Mouse (Mus musculus): ENCODE measurements at regions not wholly inside any gene's neighbourhood (a gene's known extent, or its start where the extent isn't known, plus 50 kb on each side); places are given as distances from the start of the nearest gene placed in this dataset.

DNA sequence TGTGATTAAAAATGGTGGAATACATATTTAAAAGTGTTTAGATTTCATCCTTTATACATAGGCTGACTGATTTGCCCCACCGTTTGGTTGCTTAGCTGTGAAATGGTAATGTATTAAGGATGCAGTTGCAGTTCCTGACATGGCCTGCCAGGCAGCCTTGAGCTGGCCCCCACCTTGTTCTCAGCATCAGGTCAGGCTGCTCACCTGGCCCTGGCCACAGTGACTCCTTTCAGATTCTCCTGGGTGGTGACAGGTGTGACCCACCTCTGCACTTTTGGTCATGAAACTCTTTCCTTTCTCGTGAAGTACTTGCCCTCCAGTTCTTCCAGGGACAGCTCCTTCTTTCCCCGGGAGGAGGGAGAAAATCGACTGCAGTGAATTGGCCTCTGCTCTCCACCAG, 315.5 kb downstream of the Gm11011 start:
- Histone ChIP-seq H3K9me3 (replicated peaks) (peaks cover 80% of the 10 kb centered on the region), H3K4me3 (ENCODE audit: low read depth, low read length) (no peak overlapping the region), H3K36me3 (replicated peaks) (no peaks in the 10 kb centered on the region), H3K27me3 (ENCODE audit: insufficient read depth, low read length) (no peaks in the 10 kb centered on the region), H3K4me1 (ENCODE audit: insufficient read depth, low read depth, low read length) (no peaks in the 10 kb centered on the region)
- TF ChIP-seq GATA2 (IDR thresholded peaks at IDR 0.05; ENCODE audit: borderline replicate concordance, low read depth, low read length): no peak
- TF ChIP-seq POLR2AphosphoS5 (IDR thresholded peaks at IDR 0.05; ENCODE audit: insufficient replicate concordance, low read depth, low read length): no peak
- TF ChIP-seq CTCF (IDR thresholded peaks at IDR 0.05; ENCODE audit: low read depth, low read length): no peak
- no peak for TF ChIP-seq TAL1 (conservative IDR thresholded peaks at IDR 0.05; ENCODE audit: low read depth, low read length)
- no peak for TF ChIP-seq GATA1 (IDR thresholded peaks at IDR 0.05; ENCODE audit: borderline replicate concordance, low read length)
- ATAC-seq (ENCODE audit: extremely low read depth, insufficient number of reproducible peaks, low FRiP score, poor library complexity, severe bottlenecking) (no peak), DNase-seq (ENCODE audit: low spot score) (no peak)

DNA sequence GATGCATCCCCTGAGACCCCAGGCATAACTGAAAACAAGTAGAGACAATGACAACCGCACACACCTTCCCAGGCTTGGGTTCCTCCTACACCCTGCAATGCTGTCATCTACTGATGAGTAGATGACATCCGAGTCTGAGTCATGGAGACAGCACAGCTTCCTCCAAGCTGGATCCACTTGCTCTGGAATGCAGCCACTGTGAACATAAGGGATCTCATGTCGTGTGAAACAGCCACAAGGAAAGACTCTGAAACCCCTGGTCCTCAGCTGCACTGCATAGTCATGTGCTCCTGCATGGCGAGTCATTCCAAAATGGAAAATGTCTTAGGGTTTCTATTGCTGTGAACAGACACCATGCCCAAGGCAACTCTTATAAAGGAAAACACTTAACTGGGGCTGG, 305.2 kb upstream of the Zfp64 start:
- DNase-seq (ENCODE audit: low spot score): no peak
- H3K9me3 ChIP-seq (replicated peaks): peaks cover 73% of the 10 kb centered on the region
- no peak for ATAC-seq (ENCODE audit: extremely low read depth, insufficient number of reproducible peaks, low FRiP score, poor library complexity, severe bottlenecking)
- no peaks in the 10 kb centered on the region for H3K36me3 ChIP-seq (replicated peaks)
- H3K27me3 ChIP-seq (ENCODE audit: insufficient read depth, low read length): no peaks in the 10 kb centered on the region
- TF ChIP-seq POLR2AphosphoS5 (IDR thresholded peaks at IDR 0.05; ENCODE audit: insufficient replicate concordance, low read depth, low read length) (no peak), TAL1 (conservative IDR thresholded peaks at IDR 0.05; ENCODE audit: low read depth, low read length) (no peak), GATA1 (IDR thresholded peaks at IDR 0.05; ENCODE audit: borderline replicate concordance, low read length) (no peak), CTCF (IDR thresholded peaks at IDR 0.05; ENCODE audit: low read depth, low read length) (no peak), GATA2 (IDR thresholded peaks at IDR 0.05; ENCODE audit: borderline replicate concordance, low read depth, low read length) (no peak)
- H3K4me1 ChIP-seq (ENCODE audit: insufficient read depth, low read depth, low read length): no peaks in the 10 kb centered on the region
- no peak overlapping the region for H3K4me3 ChIP-seq (ENCODE audit: low read depth, low read length)

DNA sequence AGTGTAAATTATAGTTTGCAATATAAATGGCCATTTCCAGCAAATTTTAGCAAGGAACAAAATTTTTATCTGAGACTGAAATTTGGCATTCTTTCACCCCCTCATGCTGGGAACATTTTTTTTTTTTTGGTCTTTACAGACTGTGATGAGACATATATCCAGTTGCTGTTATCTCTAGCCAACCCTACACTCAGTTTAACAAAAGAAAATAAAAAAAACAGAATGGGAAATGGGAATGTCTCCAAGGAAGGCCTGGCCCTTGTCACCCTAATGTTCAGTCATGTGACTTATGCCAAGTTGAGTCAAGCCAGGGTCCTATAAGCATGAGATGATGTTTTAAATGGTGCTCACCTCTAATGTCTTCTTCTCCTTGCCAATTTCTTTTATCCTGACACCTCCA, 289.2 kb upstream of the Zfp64 start:
- DNase-seq (ENCODE audit: low spot score) (no peak), ATAC-seq (ENCODE audit: extremely low read depth, insufficient number of reproducible peaks, low FRiP score, poor library complexity, severe bottlenecking) (no peak)
- Histone ChIP-seq H3K36me3 (replicated peaks) (no peaks in the 10 kb centered on the region), H3K27me3 (ENCODE audit: insufficient read depth, low read length) (no peaks in the 10 kb centered on the region), H3K4me1 (ENCODE audit: insufficient read depth, low read depth, low read length) (no peaks in the 10 kb centered on the region), H3K9me3 (replicated peaks) (peaks cover 54% of the 10 kb centered on the region), H3K4me3 (ENCODE audit: low read depth, low read length) (no peak overlapping the region)
- TF ChIP-seq POLR2AphosphoS5 (IDR thresholded peaks at IDR 0.05; ENCODE audit: insufficient replicate concordance, low read depth, low read length) (no peak), GATA1 (IDR thresholded peaks at IDR 0.05; ENCODE audit: borderline replicate concordance, low read length) (no peak), GATA2 (IDR thresholded peaks at IDR 0.05; ENCODE audit: borderline replicate concordance, low read depth, low read length) (no peak), CTCF (IDR thresholded peaks at IDR 0.05; ENCODE audit: low read depth, low read length) (no peak), TAL1 (conservative IDR thresholded peaks at IDR 0.05; ENCODE audit: low read depth, low read length) (no peak)

DNA sequence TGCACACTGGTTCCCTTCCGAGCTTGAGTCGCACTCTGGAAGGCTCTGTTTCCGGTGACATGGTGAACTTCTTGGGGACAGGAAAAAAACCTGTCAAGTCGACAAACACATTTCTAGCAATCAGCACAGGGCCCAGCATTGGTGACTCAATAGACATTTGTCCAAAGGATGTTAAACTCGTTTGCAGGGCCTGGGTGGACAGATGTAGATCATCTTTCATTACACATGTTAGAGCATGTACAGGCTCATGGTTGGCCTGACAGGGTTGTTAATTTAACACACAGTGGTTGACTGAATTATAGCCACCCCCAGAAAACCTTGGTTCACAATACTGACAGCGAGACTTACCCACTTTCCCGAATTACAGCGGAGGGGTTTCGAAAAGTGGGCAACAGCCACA, 288.6 kb upstream of the Zfp64 start:
- Histone ChIP-seq H3K27me3 (ENCODE audit: insufficient read depth, low read length) (no peaks in the 10 kb centered on the region), H3K4me3 (ENCODE audit: low read depth, low read length) (no peak overlapping the region), H3K9me3 (replicated peaks) (peaks cover 54% of the 10 kb centered on the region), H3K4me1 (ENCODE audit: insufficient read depth, low read depth, low read length) (no peaks in the 10 kb centered on the region), H3K36me3 (replicated peaks) (no peaks in the 10 kb centered on the region)
- ATAC-seq (ENCODE audit: extremely low read depth, insufficient number of reproducible peaks, low FRiP score, poor library complexity, severe bottlenecking) (no peak), DNase-seq (ENCODE audit: low spot score) (no peak)
- no peak for TF ChIP-seq GATA2 (IDR thresholded peaks at IDR 0.05; ENCODE audit: borderline replicate concordance, low read depth, low read length)
- no peak for TF ChIP-seq TAL1 (conservative IDR thresholded peaks at IDR 0.05; ENCODE audit: low read depth, low read length)
- TF ChIP-seq POLR2AphosphoS5 (IDR thresholded peaks at IDR 0.05; ENCODE audit: insufficient replicate concordance, low read depth, low read length): no peak
- TF ChIP-seq CTCF (IDR thresholded peaks at IDR 0.05; ENCODE audit: low read depth, low read length): no peak
- TF ChIP-seq GATA1 (IDR thresholded peaks at IDR 0.05; ENCODE audit: borderline replicate concordance, low read length): no peak

DNA sequence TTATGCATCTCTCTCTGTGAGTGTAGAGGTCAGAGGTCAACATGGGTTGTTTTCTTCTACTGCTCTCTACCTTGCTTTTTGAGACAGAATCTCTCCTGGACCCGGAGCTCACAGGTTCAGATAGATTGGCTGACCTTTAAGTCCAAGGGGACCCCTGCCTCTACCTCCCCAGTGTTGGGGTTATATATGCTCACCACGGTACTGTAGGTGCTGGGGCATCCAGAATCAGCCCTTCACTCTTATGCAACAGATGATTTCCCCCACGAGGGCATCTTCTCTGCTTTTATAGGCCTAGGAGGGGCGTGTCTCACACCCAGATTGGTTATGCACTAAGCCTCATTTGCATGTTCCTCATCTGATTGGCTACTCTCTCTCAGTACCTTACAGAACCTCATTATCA, 282.5 kb upstream of the Zfp64 start:
- no peak for DNase-seq (ENCODE audit: low spot score)
- Histone ChIP-seq H3K27me3 (ENCODE audit: insufficient read depth, low read length) (no peaks in the 10 kb centered on the region), H3K36me3 (replicated peaks) (no peaks in the 10 kb centered on the region), H3K9me3 (replicated peaks) (peaks cover 43% of the 10 kb centered on the region), H3K4me3 (ENCODE audit: low read depth, low read length) (no peak overlapping the region), H3K4me1 (ENCODE audit: insufficient read depth, low read depth, low read length) (no peaks in the 10 kb centered on the region)
- no peak for ATAC-seq (ENCODE audit: extremely low read depth, insufficient number of reproducible peaks, low FRiP score, poor library complexity, severe bottlenecking)
- no peak for TF ChIP-seq GATA1 (IDR thresholded peaks at IDR 0.05; ENCODE audit: borderline replicate concordance, low read length)
- TF ChIP-seq CTCF (IDR thresholded peaks at IDR 0.05; ENCODE audit: low read depth, low read length): no peak
- no peak for TF ChIP-seq TAL1 (conservative IDR thresholded peaks at IDR 0.05; ENCODE audit: low read depth, low read length)
- TF ChIP-seq GATA2 (IDR thresholded peaks at IDR 0.05; ENCODE audit: borderline replicate concordance, low read depth, low read length): no peak
- TF ChIP-seq POLR2AphosphoS5 (IDR thresholded peaks at IDR 0.05; ENCODE audit: insufficient replicate concordance, low read depth, low read length): no peak

DNA sequence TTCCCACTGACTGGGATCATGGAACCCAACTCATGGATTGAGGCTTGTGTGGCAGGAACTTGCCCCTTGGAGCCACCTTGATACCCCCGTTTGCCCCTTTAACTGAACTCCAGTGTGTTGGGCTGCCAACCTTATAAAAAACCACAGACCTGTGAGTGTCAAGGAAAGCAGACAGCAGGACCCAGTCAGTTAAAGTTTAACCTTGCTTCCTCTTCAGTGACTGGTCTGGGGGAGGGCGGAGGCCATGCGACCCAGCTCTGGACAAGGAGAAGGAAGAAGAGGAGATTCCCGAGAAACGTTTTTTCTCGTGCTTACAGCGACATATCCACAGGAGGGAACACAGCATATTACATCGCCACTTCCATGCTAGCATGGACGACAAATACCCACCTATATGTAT, 281.9 kb upstream of the Zfp64 start:
- Histone ChIP-seq H3K4me1 (ENCODE audit: insufficient read depth, low read depth, low read length) (no peaks in the 10 kb centered on the region), H3K27me3 (ENCODE audit: insufficient read depth, low read length) (no peaks in the 10 kb centered on the region), H3K36me3 (replicated peaks) (no peaks in the 10 kb centered on the region), H3K4me3 (ENCODE audit: low read depth, low read length) (no peak overlapping the region), H3K9me3 (replicated peaks) (peaks cover 46% of the 10 kb centered on the region)
- TF ChIP-seq POLR2AphosphoS5 (IDR thresholded peaks at IDR 0.05; ENCODE audit: insufficient replicate concordance, low read depth, low read length) (no peak), GATA1 (IDR thresholded peaks at IDR 0.05; ENCODE audit: borderline replicate concordance, low read length) (no peak), TAL1 (conservative IDR thresholded peaks at IDR 0.05; ENCODE audit: low read depth, low read length) (no peak), CTCF (IDR thresholded peaks at IDR 0.05; ENCODE audit: low read depth, low read length) (no peak), GATA2 (IDR thresholded peaks at IDR 0.05; ENCODE audit: borderline replicate concordance, low read depth, low read length) (no peak)
- ATAC-seq (ENCODE audit: extremely low read depth, insufficient number of reproducible peaks, low FRiP score, poor library complexity, severe bottlenecking) (no peak), DNase-seq (ENCODE audit: low spot score) (no peak)
